Mouse (Mus musculus) layer of hippocampus, postnatal 36 days (tissue): ENCODE results near the gene Qtrt2. TPM values are rescaled to one million over a fixed set of nuclear protein-coding genes. Genes with fewer than 3 reads are reported as not detected.

Experiments used
- DNase-seq, 2 experiments: peaks; one replicate each; pipeline ENCODE4 v3.0.0; 2022
- total RNA-seq, 2 experiments: library from RNA; stranded (reverse); gene quantifications; 2 replicates each; pipeline ENCODE4 v1.2.3; 2021

The Qtrt2 gene
- total RNA-seq, 2 experiments from 2014 or later = 36.2 to 38.3 TPM

DNA sequence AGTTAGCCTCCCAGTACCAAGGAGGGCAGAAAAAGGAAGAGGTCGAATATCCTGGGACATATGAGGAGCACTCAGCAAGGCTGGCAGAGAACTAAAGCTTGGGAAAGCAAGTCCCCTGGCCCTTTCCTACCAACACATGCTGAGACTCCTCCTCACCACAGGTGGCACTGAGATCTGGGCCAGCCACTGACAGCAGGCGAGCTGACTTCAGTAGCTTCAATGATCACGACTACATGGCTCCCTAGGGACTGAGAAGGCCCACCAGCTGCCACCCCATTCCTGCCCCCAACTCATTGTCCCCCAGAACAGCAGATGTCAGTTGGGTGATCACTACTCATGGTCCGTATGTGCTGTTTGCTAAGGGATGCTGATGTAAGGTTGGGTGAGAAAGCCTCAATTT is 112.0 kb downstream of the Qtrt2 start:
- DNase-seq = peak in 1 of 2 experiments; percentile 51

Other genes starting within 250 kb of the Qtrt2 start
- under 1 TPM; 0.32 to 0.35 TPM for gene Drd3, start 172.8 kb downstream of the Qtrt2 start, total RNA-seq
- gene Ccdc191, start 37.0 kb downstream of the Qtrt2 start, total RNA-seq = 1 to 10 TPM; 3.5 TPM
- gene Zdhhc23, start 53.0 kb upstream of the Qtrt2 start, total RNA-seq = 10 to 100 TPM; 47.1 to 47.3 TPM
- 1 to 10 TPM; 3.5 to 3.9 TPM for gene Gramd1c, start 136.5 kb upstream of the Qtrt2 start, total RNA-seq
- 100 to 1,000 TPM; 559 to 583 TPM for gene Atp6v1a, start 212.9 kb upstream of the Qtrt2 start, total RNA-seq
- 10 to 100 TPM; 64.5 to 68.8 TPM for gene Naa50, start 213.0 kb upstream of the Qtrt2 start, total RNA-seq
- gene Usf3, start 246.4 kb upstream of the Qtrt2 start, total RNA-seq = 10 to 100 TPM; 36.5 to 46.7 TPM